Mouse (Mus musculus): ENCODE data around the gene Wdfy3.

- TF ChIP-seq CTCF (IDR thresholded peaks at IDR 0.05; ENCODE audit: low read depth): no peak
- TF ChIP-seq EP300 (optimal IDR thresholded peaks at IDR 0.05): no peak
Measured at GRCm38 (mm10) chr5:101945731-101946130, 124.0 kb downstream of the Wdfy3 start.

Data from stomach, postnatal 0 days (tissue).